Mouse (Mus musculus) embryo, embryonic 9.5 days (tissue): Measurements from ENCODE around the gene Mia2.

Experiments used
- DNase-seq: peaks from one replicate; pipeline ENCODE4 v3.0.0-alpha.2; 2017; ENCODE audit errors: extremely low spot score

Mia2 gene

GRCm38 (mm10) chr12:59104771-59105170 is 9.2 kb downstream of the Mia2 start:
- DNase-seq = no peak

DNA sequence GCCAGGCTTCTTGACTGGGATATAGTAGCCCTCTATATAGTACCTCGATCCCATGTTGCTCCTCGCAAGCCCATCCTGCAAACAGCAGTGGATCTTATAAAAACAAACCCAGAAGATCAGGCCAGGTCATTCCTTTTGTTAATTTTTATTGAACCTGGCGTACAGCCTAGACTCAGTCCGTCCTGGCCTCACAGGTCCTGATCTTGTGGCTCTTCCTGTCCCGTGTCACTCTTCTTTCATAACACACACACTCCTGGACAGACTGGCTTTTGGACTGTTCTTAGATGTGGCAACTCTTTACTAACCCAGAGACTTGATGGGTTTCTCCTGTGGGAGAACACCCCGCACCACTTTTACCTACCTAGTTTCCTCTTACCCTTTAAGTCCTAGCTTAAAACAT is 10.3 kb downstream of the Mia2 start:
- DNase-seq = no peak

GRCm38 (mm10) chr12:59106491-59106890 is 10.9 kb downstream of the Mia2 start:
- DNase-seq = no peak

GRCm38 (mm10) chr12:59107926-59108325 is 12.3 kb downstream of the Mia2 start:
- DNase-seq = no peak

- DNase-seq = no peak
Observed at GRCm38 (mm10) chr12:59117184-59117583, 21.6 kb downstream of the Mia2 start.

- no peak for DNase-seq
Observed at GRCm38 (mm10) chr12:59125426-59125825, 29.8 kb downstream of the Mia2 start.

- no peak for DNase-seq
Observed at GRCm38 (mm10) chr12:59128501-59128900, 32.9 kb downstream of the Mia2 start.

GRCm38 (mm10) chr12:59129038-59129437 is 33.4 kb downstream of the Mia2 start:
- peak; percentile 4 for DNase-seq

DNA sequence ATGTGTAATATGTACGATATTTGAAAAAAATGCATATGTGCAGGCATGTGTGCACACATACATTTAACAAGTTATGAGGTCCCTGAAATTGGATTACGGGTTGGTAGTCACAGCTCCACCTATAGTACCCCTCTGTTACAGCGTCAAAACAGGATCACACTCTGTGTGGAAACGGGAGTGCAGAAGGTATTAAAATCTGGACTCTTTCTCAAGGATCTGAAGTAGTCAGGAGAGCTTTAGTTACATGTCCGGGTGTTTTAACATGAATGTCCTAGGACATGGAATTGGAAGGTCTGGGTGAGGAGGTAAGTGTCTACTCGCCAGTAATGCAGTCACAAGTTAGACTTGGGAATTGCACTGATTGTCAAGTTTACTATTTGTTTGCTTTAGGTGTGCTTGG is 34.0 kb downstream of the Mia2 start:
- peak; percentile 47 for DNase-seq

DNA sequence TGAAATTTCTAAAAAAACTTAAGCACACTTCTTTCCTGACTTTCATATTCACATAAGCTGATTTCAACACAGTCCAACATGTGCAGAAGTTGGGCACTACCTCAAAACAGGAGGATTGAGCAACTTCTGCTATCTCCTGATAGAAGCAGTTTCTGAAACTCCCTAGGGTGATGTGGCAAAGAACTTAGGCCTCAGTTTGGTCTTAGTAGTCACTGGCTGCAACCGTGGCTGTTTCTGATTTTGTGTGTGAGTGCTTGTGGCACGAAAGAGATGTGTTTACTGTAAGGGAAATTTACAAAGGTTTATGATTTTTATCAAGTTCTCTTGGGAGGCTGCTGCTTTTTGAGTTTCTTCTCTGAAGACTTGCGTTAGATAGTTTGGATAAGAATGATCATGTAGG is 34.6 kb downstream of the Mia2 start:
- no peak for DNase-seq

- peak; percentile 95 for DNase-seq
Observed at GRCm38 (mm10) chr12:59130651-59131577, 35.3 kb downstream of the Mia2 start.

GRCm38 (mm10) chr12:59131578-59131946 is 36.0 kb downstream of the Mia2 start:
- DNase-seq = no peak

DNA sequence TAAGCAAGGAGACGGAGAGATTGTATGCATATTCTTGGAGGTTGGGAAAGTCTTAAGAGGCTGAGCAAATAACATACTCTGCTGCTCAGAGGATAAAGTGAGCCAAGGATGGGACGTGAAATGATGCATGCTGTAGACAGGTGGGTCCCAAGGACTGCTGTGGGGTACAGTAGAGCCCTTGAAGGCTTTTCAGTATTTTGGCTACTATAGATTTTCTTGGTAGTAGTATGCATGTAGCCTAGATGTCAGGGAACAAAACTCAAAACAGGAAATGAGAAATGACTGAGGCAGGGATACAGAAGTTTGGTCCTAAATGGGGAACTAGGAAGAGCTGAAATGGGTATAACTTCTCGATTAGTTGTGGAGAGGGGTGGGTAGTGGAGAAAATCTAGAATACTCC is 36.9 kb downstream of the Mia2 start:
- DNase-seq = peak; percentile 3

- no peak for DNase-seq
Observed at GRCm38 (mm10) chr12:59132940-59133339, 37.3 kb downstream of the Mia2 start.

DNA sequence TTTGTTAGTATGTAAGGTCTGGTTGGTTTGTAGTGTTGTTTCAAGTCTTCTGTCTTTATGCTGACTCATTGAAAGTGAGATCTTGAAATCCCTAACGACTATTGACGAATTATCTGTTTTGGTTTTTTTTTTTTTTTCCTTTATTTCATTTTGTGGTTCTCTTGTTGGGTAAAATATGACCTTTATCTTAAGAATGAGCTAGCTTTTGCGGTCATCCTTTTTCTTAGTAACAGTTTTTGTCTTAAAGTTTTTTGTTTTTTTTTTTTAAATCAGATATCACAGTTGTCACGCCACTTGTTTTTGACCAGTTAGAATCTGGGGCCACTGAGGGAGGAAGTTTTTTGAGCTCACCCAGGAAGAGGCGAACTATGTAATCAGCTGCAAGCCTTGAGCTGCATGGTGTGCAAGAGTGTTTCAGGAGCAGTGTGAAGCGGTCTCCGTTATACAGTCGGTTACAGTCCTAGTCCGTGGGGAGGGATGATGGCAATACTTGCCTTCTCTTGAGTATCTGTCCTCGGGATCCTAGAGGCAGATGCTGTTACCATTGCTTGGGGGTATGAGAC is 37.9 kb downstream of the Mia2 start:
- DNase-seq = no peak

DNA sequence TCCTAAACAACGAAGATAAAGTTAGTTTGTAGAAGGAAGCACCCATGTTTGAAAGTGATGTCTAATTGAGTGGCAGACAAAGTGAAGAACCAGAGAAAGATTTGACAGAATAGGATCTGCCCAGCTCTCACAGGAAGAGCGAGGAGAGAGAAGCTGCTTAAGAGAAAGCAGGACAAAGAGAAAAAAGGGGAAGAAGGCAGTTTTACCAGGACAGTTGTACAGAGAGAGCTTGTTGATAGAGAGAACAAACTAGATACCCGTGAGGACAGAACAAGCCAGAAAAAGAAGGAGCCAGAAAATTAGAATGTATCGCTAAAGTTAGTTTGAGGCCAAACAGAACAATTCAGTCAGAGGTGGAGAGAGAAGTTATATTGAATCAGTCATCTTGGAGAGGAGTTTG is 39.5 kb downstream of the Mia2 start:
- DNase-seq = no peak

- no peak for DNase-seq
Observed at GRCm38 (mm10) chr12:59135533-59136300, 40.1 kb downstream of the Mia2 start.

- no peak for DNase-seq
Observed at GRCm38 (mm10) chr12:59137031-59137430, 41.4 kb downstream of the Mia2 start.

DNA sequence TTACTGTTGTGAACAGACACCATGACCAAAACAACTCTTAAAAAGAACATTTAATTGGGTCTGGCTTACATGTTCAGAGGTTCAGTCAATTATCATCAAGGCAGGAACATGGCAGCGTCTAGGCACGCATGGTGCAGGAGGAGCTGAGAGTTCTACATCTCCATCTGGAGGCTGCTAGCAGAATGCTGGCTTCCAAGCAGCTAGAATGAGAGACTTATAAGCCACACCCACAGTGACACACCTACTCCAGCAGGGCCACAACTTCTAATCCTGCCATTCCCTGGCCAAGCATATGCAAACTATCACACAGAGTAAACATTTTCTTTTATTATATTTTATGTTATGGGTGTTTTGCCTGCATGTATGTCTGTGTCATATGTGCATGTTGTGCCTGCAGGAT is 43.8 kb downstream of the Mia2 start:
- no peak for DNase-seq

DNA sequence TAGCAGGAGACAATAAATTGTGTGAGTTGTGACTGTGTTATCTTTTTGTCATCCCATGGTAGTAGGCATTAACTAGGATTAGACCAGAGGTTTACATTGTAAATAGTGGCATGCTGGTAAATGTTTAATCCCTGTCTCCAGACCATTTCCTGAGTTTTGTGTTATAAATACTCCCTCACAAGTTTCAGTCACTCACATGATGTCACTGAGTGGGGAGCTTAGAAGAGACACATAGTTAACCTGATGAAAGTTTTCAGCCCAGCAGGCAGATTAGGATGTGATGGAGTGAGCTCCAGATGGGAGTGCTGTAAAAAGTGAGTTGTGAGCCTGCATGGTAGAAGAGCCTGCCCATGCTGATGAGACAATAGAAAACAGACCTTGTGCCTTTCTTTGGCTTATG is 49.5 kb downstream of the Mia2 start:
- no peak for DNase-seq

DNA sequence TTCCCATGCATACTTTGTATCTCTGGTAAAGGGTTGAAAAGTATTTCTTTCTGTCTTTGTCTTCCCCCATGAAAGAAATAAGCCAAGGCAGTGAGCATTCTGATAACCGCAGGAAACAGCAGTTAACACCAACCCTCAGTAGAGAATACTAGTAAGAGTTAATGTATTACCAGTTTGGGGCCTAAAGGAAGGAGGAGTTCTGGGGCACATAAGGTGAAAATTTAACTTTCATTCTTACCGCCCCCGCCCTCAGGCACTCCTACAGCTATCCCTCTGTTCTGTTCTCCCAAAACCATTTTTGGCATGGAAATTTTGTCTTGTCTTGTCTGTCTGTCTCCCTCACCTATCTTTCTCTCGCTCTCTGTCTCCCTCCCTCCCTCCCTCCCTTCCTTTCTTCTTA is 54.1 kb downstream of the Mia2 start:
- DNase-seq = no peak

DNA sequence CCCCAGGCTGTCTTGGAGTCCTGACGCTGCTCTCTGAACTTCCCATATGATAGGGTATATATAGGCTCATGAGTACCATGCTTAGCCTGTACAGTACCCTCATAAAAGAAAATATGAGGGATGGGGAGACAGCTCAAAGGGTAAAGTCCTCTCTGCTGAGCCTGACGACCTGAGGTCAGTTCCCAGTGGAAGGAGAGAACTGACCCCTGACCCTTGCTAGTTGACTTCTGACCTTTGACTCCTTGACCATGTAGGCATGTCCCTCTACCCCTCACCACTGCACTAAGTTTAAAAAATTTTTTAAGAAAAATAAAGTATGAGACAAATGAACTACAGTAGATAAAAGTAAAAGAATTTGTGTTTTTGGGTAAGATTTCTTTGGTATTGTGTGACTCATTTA is 65.5 kb downstream of the Mia2 start:
- DNase-seq = peak; percentile 16

GRCm38 (mm10) chr12:59162797-59163196 is 67.2 kb downstream of the Mia2 start:
- no peak for DNase-seq
